Mouse (Mus musculus) left cerebral cortex, adult 8-10 months (tissue): Measurements from ENCODE around the gene Ankrd35. TPM values are rescaled to one million over a fixed set of nuclear protein-coding genes. Genes with fewer than 3 reads are reported as not detected.
"Not testable (repeated sequence)": the region's sequence is repeated elsewhere in the genome, so short reads cannot be mapped to it uniquely, and the experiment has no call there.

ENCODE experiments used
- DNase-seq, 2 experiments: peaks; one replicate each; pipeline ENCODE4 v3.0.0; 2022; ENCODE audit warnings: low spot score in 2 of 2
- total RNA-seq, 4 experiments: library from RNA; stranded (reverse); gene quantifications; 2 replicates each; pipeline ENCODE4 v1.2.4; 2022

The Ankrd35 gene
- 1 to 10 TPM; 7.2 to 9.0 (median 8.6) TPM for total RNA-seq

GRCm38 (mm10) chr3:96669727-96670468 is at the start of gene Ankrd35:
TSS of gene Ankrd35 (plus strand) at chr3:96670131.
- DNase-seq: peak; percentile 57 to 60

GRCm38 (mm10) chr3:96623201-96623600 is 46.7 kb upstream of the Ankrd35 start:
- DNase-seq: no peak

- DNase-seq: peak; percentile 95 to 96
These were observed 40.0 kb upstream of the Ankrd35 start, which contains the start of gene Rbm8a for GRCm38 (mm10) chr3:96629729-96630600. TSS of gene Rbm8a (plus strand) at chr3:96629933.

DNA sequence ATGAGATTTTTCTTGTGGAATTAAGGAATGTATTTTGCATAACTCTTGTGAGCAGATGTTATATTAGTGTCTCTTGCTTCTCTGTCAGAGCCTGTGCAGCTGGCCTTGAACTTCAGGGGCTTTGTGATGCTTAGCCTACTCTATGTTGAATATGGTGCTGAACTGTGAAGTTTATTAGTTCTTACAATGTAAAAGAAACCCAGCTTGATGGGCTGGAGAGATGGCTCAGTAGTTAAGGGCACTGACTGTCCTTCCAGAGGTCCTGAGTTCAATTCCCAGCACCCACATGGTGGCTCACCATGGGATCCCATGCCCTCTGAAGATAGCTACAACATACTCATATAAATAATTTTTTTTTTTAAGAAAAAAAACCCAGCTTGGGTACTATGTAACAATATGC is 37.9 kb upstream of the Ankrd35 start:
- no peak for DNase-seq

DNA sequence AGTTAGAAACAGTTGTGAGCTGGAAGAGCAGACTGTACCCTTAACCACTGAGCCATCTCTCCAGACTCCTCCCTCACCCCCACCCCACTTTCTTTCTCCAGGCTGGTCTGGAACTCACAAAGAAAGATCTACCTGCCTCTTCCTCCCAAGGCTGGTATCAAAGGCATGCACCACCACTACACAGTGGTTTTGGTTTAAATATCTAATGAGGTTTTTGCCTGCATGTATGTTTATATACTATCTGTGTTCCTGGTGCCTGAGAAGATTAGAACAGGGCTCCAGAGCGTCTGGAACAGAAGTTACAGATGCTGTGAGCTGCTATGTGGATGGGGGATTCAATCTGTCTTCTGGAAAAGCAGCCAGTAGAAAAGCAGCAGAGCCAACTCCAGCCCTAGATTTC is 35.9 kb upstream of the Ankrd35 start:
- DNase-seq: no peak

DNA sequence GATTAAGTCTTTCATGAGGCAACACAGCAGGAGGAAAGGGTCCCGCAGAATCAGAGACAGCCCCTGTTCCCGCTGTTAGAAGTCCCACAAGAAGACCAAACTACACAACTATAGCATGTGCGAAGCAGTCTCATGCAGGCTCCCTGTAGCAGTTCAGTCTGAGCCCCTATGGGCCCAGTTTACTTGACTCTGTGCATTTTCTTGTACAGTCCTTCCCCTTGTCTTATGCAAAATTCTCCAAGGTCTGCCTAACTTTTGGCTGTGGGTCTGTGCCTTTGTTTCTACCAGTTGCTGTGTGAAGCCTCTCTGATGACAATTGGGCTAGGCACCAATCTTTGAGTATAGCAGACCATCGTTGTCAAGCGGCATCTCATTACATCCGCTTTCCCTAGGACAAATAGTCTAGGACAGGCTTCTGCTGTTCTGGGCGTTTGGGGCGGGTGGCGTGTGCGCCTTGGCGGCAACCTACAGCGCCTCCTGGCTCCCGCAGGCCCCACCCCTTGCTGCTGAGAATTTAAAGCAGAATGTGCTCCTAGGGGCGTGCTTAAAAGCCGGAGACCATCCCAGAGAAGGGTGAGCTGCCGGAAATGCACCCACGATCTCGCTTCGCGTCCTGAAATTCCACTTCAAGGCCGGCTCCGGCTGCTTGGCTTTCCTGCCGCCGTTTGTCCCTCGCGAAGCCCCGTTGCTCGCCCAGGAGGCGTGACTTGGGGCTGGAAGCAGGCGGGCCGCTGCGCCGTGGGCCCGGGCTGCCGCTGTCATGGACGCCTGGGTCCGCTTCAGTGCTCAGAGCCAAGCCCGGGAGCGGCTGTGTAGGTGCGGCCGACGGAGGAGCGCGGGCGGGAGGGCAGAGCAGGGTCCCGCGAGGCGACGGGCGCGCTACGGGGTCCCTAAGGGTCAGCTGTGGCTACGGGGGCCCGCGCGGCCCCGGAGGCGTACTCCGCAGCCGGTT is 34.7 kb upstream of the Ankrd35 start, which contains the start of the genes Pex11b and Gm42957:
TSS of gene Pex11b (plus strand) at position 449 of the 952 bp plus-strand sequence.
TSS of gene Gm42957 (plus strand) at position 547 of the 952 bp plus-strand sequence.
- DNase-seq: peak; percentile 82 to 87

DNA sequence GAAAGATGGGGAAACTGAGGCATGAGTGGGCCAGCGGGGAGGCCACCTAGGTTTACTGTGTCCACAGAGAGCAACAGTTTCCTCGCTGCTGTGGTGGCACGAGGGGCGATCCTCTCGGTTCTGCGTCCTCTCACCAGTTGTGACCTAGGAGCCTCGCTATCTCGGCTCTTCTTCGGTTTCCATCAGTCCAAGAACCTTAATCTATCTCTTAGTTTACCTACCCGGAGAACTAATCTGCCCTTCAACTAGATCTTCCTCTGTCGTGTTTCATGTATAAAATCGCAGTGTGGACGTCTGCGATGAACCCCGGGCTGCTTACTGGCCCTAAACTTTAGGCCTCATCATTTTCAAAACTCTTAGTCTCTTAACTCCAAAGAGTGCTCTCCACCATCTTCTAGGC is 34.0 kb upstream of the Ankrd35 start:
- no peak for DNase-seq

- DNase-seq: no peak
These were observed 33.5 kb upstream of the Ankrd35 start for GRCm38 (mm10) chr3:96636448-96636847.

GRCm38 (mm10) chr3:96639219-96639618 is 30.7 kb upstream of the Ankrd35 start:
- no peak for DNase-seq

DNA sequence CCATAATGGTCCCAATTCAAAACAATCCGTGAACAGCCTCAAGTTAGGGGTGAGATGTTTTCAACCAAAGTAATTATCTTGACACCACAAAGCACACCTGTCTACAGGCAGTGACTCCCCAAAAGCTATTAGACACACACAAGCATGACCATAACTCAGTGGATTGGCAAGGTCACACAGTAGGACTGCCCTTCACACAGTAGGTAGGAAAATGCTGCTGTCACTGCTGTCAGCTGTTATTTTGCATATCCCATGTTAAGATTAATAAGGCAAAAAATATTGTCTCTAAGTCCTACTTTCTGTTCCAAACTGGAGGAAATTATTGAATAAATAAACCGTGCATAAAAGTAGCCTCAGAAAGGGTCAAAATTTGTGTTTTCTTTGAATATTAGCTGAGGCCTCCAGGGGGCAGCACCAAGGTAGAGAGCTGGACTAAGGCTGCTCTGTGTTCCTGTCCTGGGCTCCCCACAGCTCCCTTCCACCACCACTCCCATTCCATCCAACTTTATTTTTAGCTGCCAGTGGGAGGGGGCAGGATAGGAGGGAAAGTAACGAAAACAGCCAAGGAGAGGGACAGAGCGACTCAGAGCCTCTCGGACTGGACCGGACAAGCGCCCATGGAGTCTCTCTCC is 24.8 kb upstream of the Ankrd35 start, which contains the start of gene Itga10:
TSS of gene Itga10 (plus strand) at position 567 of the 632 bp plus-strand sequence.
- DNase-seq: no peak

GRCm38 (mm10) chr3:96647365-96647764 is 22.6 kb upstream of the Ankrd35 start:
- no peak for DNase-seq

DNA sequence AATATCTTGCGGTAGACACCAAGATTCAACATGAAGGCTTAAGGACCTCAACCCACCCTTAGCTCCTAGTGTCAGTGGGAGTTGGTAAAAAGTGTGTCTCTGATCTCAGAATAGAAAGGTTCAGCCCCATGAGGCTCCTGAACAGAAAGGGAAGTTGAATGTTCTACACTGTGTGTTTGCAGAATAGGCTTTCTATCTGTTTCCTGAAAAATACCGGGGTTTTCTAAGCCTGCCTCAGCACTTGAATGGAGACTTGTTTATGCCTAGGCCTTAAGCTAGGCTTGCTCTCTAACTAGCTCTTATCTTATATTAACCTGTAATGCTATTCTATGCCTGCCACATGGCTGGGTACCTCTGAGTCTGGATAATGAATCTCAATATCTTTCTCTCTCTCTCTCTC is 9.0 kb upstream of the Ankrd35 start:
- no peak for DNase-seq

GRCm38 (mm10) chr3:96662731-96663316 is 7.1 kb upstream of the Ankrd35 start:
- DNase-seq: no peak

DNA sequence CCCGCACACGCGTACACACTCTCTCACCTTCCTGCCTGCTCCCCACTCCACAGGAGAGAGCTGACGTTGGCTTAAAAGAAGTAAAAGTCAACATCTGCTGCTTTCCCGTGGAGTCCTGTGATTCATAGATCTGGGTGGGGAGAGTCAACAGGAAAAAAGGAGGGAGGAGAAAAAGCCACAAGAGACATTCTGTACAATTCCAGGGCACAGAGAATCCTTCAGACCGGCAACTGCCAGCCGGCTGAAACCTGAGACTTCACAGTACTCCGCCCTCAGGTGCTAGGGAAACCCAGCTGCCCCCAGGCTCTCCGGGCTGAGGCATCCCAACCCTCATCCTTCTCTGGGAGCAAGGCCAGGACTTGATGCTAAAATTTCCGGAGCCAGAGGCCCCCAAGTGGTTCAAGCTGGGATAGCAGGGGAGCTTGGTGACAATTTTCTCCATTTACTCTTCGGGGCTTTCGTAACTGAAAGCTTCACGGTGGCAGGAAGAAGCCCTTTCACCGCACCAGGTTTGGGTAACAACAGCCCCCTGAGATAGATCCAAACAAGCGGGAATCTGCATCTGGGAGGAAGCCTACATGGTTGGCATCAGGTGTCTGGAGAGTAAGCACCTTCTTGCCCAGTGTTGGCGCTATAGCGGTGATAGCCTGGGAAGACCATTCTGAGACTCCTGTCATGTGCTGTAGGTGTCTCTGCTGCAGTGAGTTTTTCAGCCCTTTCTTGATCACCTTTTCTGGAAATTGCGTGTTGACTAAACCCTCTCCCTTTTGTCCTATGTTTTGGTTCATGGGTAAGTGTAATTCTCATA is 6.3 kb upstream of the Ankrd35 start:
- DNase-seq: peak; percentile 82 to 85

- DNase-seq: not testable (repeated sequence)
These were observed 4.1 kb upstream of the Ankrd35 start for GRCm38 (mm10) chr3:96665732-96666363.

GRCm38 (mm10) chr3:96666916-96667315 is 3.0 kb upstream of the Ankrd35 start:
- DNase-seq: no peak

GRCm38 (mm10) chr3:96667316-96667715 is 2.6 kb upstream of the Ankrd35 start:
- no peak for DNase-seq

DNA sequence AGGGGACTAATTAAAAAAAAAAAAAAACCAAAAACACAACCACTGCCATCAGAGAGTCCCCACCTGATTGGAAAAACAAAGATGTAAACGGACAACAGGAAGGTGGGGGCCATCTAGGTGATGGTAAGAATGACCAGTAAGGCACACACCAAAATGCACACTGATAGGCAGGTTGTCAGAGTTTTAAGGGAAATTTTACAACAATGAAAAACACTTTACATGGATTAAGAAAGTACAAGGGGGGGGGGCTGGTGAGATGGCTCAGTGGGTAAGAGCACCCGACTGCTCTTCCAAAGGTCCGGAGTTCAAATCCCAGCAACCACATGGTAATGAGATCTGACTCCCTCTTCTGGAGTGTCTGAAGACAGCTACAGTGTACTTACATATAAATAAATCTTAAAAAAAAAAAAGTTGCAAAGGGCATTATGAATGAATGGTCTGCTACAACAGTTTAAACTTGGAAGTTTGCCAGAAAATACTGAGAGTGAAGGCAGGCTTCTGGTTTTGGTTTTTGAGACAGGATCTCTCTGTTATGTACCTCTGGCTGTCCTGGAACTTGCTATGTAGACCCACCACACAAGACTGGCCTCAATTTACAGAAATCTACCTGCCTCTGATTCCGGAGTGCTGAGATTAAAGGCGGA is 1.4 kb upstream of the Ankrd35 start:
- DNase-seq: no peak
